Mouse (Mus musculus) forebrain, embryonic 14.5 days (tissue): ENCODE data around the gene Iqgap3. TPM values are rescaled to one million over a fixed set of nuclear protein-coding genes. Genes with fewer than 3 reads are reported as not detected.
A peak's percentile ranks its signal among the peaks of the same experiment; 100 is the strongest.

Experiments
- ATAC-seq: fragments of 200-750 bp; cut with Nextera tagmentation; 2 replicates; pipeline ENCODE4 v1.8.0; 2017; ENCODE audit warnings: mild to moderate bottlenecking, moderate library complexity
- DNase-seq: peaks from one replicate; pipeline ENCODE4 v3.0.0-alpha.2; 2015; ENCODE audit warnings: low spot score
- H3K27ac ChIP-seq: fragments of 300-500 bp; sonication (generic); 2 replicates; pipeline ENCODE4 v1.5.1; 2014; ENCODE audit warnings: low read depth, mild to moderate bottlenecking, control low read depth, low read length, moderate library complexity
- H3K27me3 ChIP-seq: fragments of 300-500 bp; sonication (generic); replicated peaks from 2 replicates; pipeline ENCODE4 v1.6.1; 2014; ENCODE audit warnings: low read length, control low read depth, mixed read lengths; ENCODE audit not compliant: control insufficient read depth, insufficient read depth
- H3K36me3 ChIP-seq: fragments of 300-500 bp; sonication (generic); 2 replicates; pipeline ENCODE4 v1.6.1; 2014; ENCODE audit warnings: low read length, control low read depth; ENCODE audit not compliant: control insufficient read depth, insufficient read depth
- H3K4me1 ChIP-seq: fragments of 300-500 bp; sonication (generic); 2 replicates; pipeline ENCODE4 v1.6.1; 2014; ENCODE audit warnings: antibody characterized with exemption, low read length, control low read depth; ENCODE audit not compliant: control insufficient read depth, insufficient read depth
- H3K4me2 ChIP-seq: fragments of 300-500 bp; sonication (generic); 2 replicates; pipeline ENCODE4 v1.6.1; 2014; ENCODE audit warnings: mild to moderate bottlenecking, control low read depth, low read length
- H3K4me3 ChIP-seq: fragments of 300-500 bp; sonication (generic); 2 replicates; pipeline ENCODE4 v1.5.1; 2014; ENCODE audit warnings: low read depth, low read length, control low read depth
- H3K9ac ChIP-seq: fragments of 300-500 bp; sonication (generic); 2 replicates; pipeline ENCODE4 v1.6.1; 2014; ENCODE audit warnings: mild to moderate bottlenecking, low read length, control low read depth, moderate library complexity
- H3K9me3 ChIP-seq: fragments of 300-500 bp; sonication (generic); replicated peaks from 2 replicates; pipeline ENCODE4 v1.6.1; 2016; ENCODE audit warnings: low read length, control low read depth, mixed read lengths; ENCODE audit not compliant: control insufficient read depth
- WGBS: fragments of 180-500 bp; shearing (Covaris S2); extraction: QIAGEN DNeasy Blood & Tissue Kit; methylation state at CpG from one replicate; pipeline ENCODE4 v1.1.7; 2014; 5-methylcytosine and 5-hydroxymethylcytosine counted together
- polyA plus RNA-seq: library from polyadenylated mRNA; unstranded; fragments of >200 nt; fragmentation: Nextera tagmentation; extraction: Ambion mirVana; gene quantifications from 2 replicates; pipeline ENCODE4 v1.2.1, GENCODE M21; 2014

The Iqgap3 gene
- polyA plus RNA-seq, 1 experiment from 2014 or later, result 7.6 TPM

GRCm38 (mm10) chr3:88142916-88143771 lies 61.4 kb downstream of the Iqgap3 start:
- Histone ChIP-seq H3K4me1 (peaks cover 50% of the 10 kb centered on the region), H3K9ac (peak overlapping the region; percentile 90), H3K4me2 (peak overlapping the region; percentile 96), H3K27me3 (peaks cover 12% of the 10 kb centered on the region; the same call in 1 of the 2 replicates), H3K36me3 (0 out of 2 replicates have a peak, but pooled peaks cover 3% of the 10 kb centered on the region), H3K4me3 (peak overlapping the region; percentile 88), H3K27ac (peak overlapping the region; percentile 98), H3K9me3 (no peaks in the 10 kb centered on the region)
- DNase-seq, result peak; percentile 66
- under 1% methylated on average over 33 of the region's 33 CpGs for WGBS
- no peak for ATAC-seq

GRCm38 (mm10) chr3:88143961-88144486 lies 62.3 kb downstream of the Iqgap3 start:
- WGBS, result 19% methylated on average over 5 of the region's 5 CpGs

GRCm38 (mm10) chr3:88144648-88145410 lies 63.1 kb downstream of the Iqgap3 start:
- DNase-seq, result no peak
- Histone ChIP-seq H3K9ac (peak overlapping the region; percentile 90), H3K36me3 (0 out of 2 replicates have a peak, but pooled peaks cover 3% of the 10 kb centered on the region), H3K4me1 (peaks cover 53% of the 10 kb centered on the region), H3K4me3 (peak overlapping the region; percentile 88), H3K27me3 (peaks cover 10% of the 10 kb centered on the region; the same call in 1 of the 2 replicates), H3K4me2 (peak overlapping the region; percentile 96), H3K9me3 (no peaks in the 10 kb centered on the region), H3K27ac (peak overlapping the region; percentile 49; the same call in 1 of the 2 replicates)
- no peak for ATAC-seq
- WGBS, result 81% methylated on average over 6 of the region's 6 CpGs

More at GRCm38 (mm10) chr3:88143961-88144486, 62.3 kb downstream of the Iqgap3 start:
- ATAC-seq (no peak), DNase-seq (peak; percentile 11)
- no peaks in the 10 kb centered on the region for H3K9me3 ChIP-seq
- H3K4me2 ChIP-seq, result peak overlapping the region; percentile 96
- H3K4me1 ChIP-seq, result peaks cover 53% of the 10 kb centered on the region
- H3K9ac ChIP-seq, result peak overlapping the region; percentile 90
- H3K4me3 ChIP-seq, result peak overlapping the region; percentile 88
- H3K36me3 ChIP-seq, result 0 out of 2 replicates have a peak, but pooled peaks cover 3% of the 10 kb centered on the region
- H3K27ac ChIP-seq, result peak overlapping the region; percentile 49
- H3K27me3 ChIP-seq, result peaks cover 12% of the 10 kb centered on the region; the same call in 1 of the 2 replicates

- ATAC-seq (no peak), DNase-seq (no peak)
- peaks cover 58% of the 10 kb centered on the region for H3K4me1 ChIP-seq
- no peak overlapping the region for H3K4me3 ChIP-seq
- 42% methylated on average over 4 of the region's 4 CpGs for WGBS
- peaks cover 5% of the 10 kb centered on the region; the same call in 1 of the 2 replicates for H3K27me3 ChIP-seq
- peak overlapping the region; percentile 3; the same call in 1 of the 2 replicates for H3K9ac ChIP-seq
- H3K36me3 ChIP-seq, result 0 out of 2 replicates have a peak, but pooled peaks cover 3% of the 10 kb centered on the region
- no peak overlapping the region for H3K27ac ChIP-seq
- peak overlapping the region; percentile 96 for H3K4me2 ChIP-seq
- H3K9me3 ChIP-seq, result no peaks in the 10 kb centered on the region
Measured at GRCm38 (mm10) chr3:88145411-88145782, 63.6 kb downstream of the Iqgap3 start.

GRCm38 (mm10) chr3:88145952-88146351 lies 64.2 kb downstream of the Iqgap3 start:
- Histone ChIP-seq H3K4me3 (no peak overlapping the region), H3K27ac (no peak overlapping the region), H3K36me3 (0 out of 2 replicates have a peak, but pooled peaks cover 3% of the 10 kb centered on the region), H3K9ac (peak overlapping the region; percentile 3; the same call in 1 of the 2 replicates), H3K4me1 (peaks cover 63% of the 10 kb centered on the region), H3K4me2 (peak overlapping the region; percentile 96; the same call in 1 of the 2 replicates), H3K27me3 (peaks cover 3% of the 10 kb centered on the region; the same call in 1 of the 2 replicates), H3K9me3 (no peaks in the 10 kb centered on the region)
- 74% methylated on average over 5 of the region's 5 CpGs for WGBS
- DNase-seq (no peak), ATAC-seq (no peak)

- H3K9ac ChIP-seq, result peak overlapping the region; percentile 21; the same call in 1 of the 2 replicates
- no peak for ATAC-seq
Measured at GRCm38 (mm10) chr3:88146376-88147112, 64.8 kb downstream of the Iqgap3 start.

GRCm38 (mm10) chr3:88147444-88147843 lies 65.7 kb downstream of the Iqgap3 start:
- 57% methylated on average over 2 of the region's 2 CpGs for WGBS
- H3K36me3 ChIP-seq, result 0 out of 2 replicates have a peak, but pooled peaks cover 3% of the 10 kb centered on the region
- no peak overlapping the region for H3K4me2 ChIP-seq
- peaks cover 73% of the 10 kb centered on the region for H3K4me1 ChIP-seq
- no peak overlapping the region for H3K27ac ChIP-seq
- ATAC-seq (no peak), DNase-seq (no peak)
- H3K9ac ChIP-seq, result no peak overlapping the region
- no peaks in the 10 kb centered on the region for H3K27me3 ChIP-seq
- no peak overlapping the region for H3K4me3 ChIP-seq
- H3K9me3 ChIP-seq, result no peaks in the 10 kb centered on the region

More at GRCm38 (mm10) chr3:88146376-88147112, 64.8 kb downstream of the Iqgap3 start:
- Histone ChIP-seq H3K27me3 (no peaks in the 10 kb centered on the region), H3K4me2 (no peak overlapping the region), H3K27ac (no peak overlapping the region), H3K4me1 (peaks cover 66% of the 10 kb centered on the region), H3K36me3 (0 out of 2 replicates have a peak, but pooled peaks cover 3% of the 10 kb centered on the region), H3K4me3 (no peak overlapping the region), H3K9me3 (no peaks in the 10 kb centered on the region)
- DNase-seq, result no peak
- WGBS, result 36% methylated on average over 5 of the region's 5 CpGs

- Histone ChIP-seq H3K4me3 (no peak overlapping the region), H3K36me3 (0 out of 2 replicates have a peak, but pooled peaks cover 3% of the 10 kb centered on the region), H3K4me2 (no peak overlapping the region), H3K27ac (no peak overlapping the region), H3K9me3 (no peaks in the 10 kb centered on the region), H3K27me3 (no peaks in the 10 kb centered on the region), H3K9ac (no peak overlapping the region), H3K4me1 (peaks cover 76% of the 10 kb centered on the region)
- WGBS, result 65% methylated on average over 1 of the region's 1 CpGs
- ATAC-seq, result no peak
- no peak for DNase-seq
Measured at GRCm38 (mm10) chr3:88147866-88148265, 66.1 kb downstream of the Iqgap3 start.
